Mouse (Mus musculus) right cerebral cortex, postnatal 10 days (tissue): Measurements from ENCODE around the gene Acadm.

Source experiments
- DNase-seq, 2 experiments: peaks; one replicate each; pipeline ENCODE4 v3.0.0; 2021; ENCODE audit warnings: low spot score in 2 of 2

The Acadm gene

GRCm38 (mm10) chr3:153941613-153942012, 2.8 kb downstream of the Acadm start:
- DNase-seq, result no peak

GRCm38 (mm10) chr3:153940486-153940885, 3.9 kb downstream of the Acadm start:
- DNase-seq, result no peak

- DNase-seq, result no peak
Measured at GRCm38 (mm10) chr3:153940021-153940420, 4.4 kb downstream of the Acadm start.

GRCm38 (mm10) chr3:153937116-153937810, 7.2 kb downstream of the Acadm start:
- DNase-seq, result no peak

- DNase-seq, result no peak
Measured at GRCm38 (mm10) chr3:153935878-153936277, 8.6 kb downstream of the Acadm start.

- no peak for DNase-seq
Measured at GRCm38 (mm10) chr3:153932461-153932860, 12.0 kb downstream of the Acadm start.

GRCm38 (mm10) chr3:153929526-153929925, 14.9 kb downstream of the Acadm start:
- no peak for DNase-seq

- DNase-seq, result no peak
Measured at GRCm38 (mm10) chr3:153926333-153926732, 18.1 kb downstream of the Acadm start.

- no peak for DNase-seq
Measured at GRCm38 (mm10) chr3:153921147-153921910, 23.1 kb downstream of the Acadm start.

GRCm38 (mm10) chr3:153917200-153917599, 27.2 kb downstream of the Acadm start:
- DNase-seq, result no peak

- DNase-seq, result no peak
Measured at GRCm38 (mm10) chr3:153913510-153914243, 30.8 kb downstream of the Acadm start.

GRCm38 (mm10) chr3:153912546-153913509, 31.6 kb downstream of the Acadm start, which contains the start of gene Rabggtb:
TSS of gene Rabggtb (minus strand) at chr3:153913009.
- peak; percentile 97 to 98 for DNase-seq

GRCm38 (mm10) chr3:153911882-153912440, 32.5 kb downstream of the Acadm start:
- no peak for DNase-seq

GRCm38 (mm10) chr3:153911197-153911881, 33.1 kb downstream of the Acadm start:
- peak; percentile 37 to 43 for DNase-seq

- DNase-seq, result no peak
Measured at GRCm38 (mm10) chr3:153910489-153910888, 33.9 kb downstream of the Acadm start.

- no peak for DNase-seq
Measured at GRCm38 (mm10) chr3:153908919-153909318, 35.5 kb downstream of the Acadm start.

GRCm38 (mm10) chr3:153906136-153906871, 38.1 kb downstream of the Acadm start, which contains the start of gene Msh4:
TSS of gene Msh4 (minus strand) at chr3:153906138.
- no peak for DNase-seq

GRCm38 (mm10) chr3:153905251-153906135, 38.9 kb downstream of the Acadm start:
- no peak for DNase-seq
